Mouse (Mus musculus): Measurements from ENCODE around the gene Olfr323.

GRCm38 (mm10) chr11:58606177-58606919, 24.0 kb downstream of the Olfr323 start:
- no peak for TF ChIP-seq POLR2A (IDR thresholded peaks at IDR 0.05; ENCODE audit: borderline replicate concordance, extremely low read depth, low read depth, low read length)
- TF ChIP-seq CTCF (IDR thresholded peaks at IDR 0.05; ENCODE audit: insufficient read depth, low read length) = no peak
